In genomic region chr9:123516641-123517385, GRCm38 (mm10) we compare ENCODE assay signal across 23 mouse cellular contexts. TPM values are rescaled to one million over a fixed set of nuclear protein-coding genes. Genes with fewer than 3 reads are reported as not detected.
DNase-seq lines count a peak whose midpoint lies in the region; ATAC-seq and TF ChIP-seq lines count a peak whose summit lies in the region.
"Had no signal": no experiment of that assay in that cellular context is flagged by ENCODE, and none has a peak within 500 bp of the region (broad histone marks: within the 10 kb centered on the region; RNA-seq: fewer than 3 reads in every experiment).

No protein-coding gene starts in this region.

- H3K9me3 ChIP-seq in embryonic facial prominence, embryonic 14.5 days (ENCODE audit: control insufficient read depth, low read length) = no peaks in the 10 kb centered on the region
- no peaks in the 10 kb centered on the region for H3K9me3 ChIP-seq in embryonic facial prominence, embryonic 10.5 days
- no peaks in the 10 kb centered on the region for H3K9me3 ChIP-seq in heart, embryonic 14.5 days (ENCODE audit: control insufficient read depth, low read length)
- H3K9me3 ChIP-seq in liver, embryonic 11.5 days (ENCODE audit: control insufficient read depth, low read length) = no peaks in the 10 kb centered on the region
- H3K9me3 ChIP-seq: embryonic facial prominence, embryonic 12.5 days; forebrain, embryonic 15.5 days; G1E; hindbrain, embryonic 13.5 days had no signal

- no peak for TF ChIP-seq CTCF in liver, adult 2 months (IDR thresholded peaks at IDR 0.05; ENCODE audit: low read depth, low read length)

- no peak overlapping the region for H3K9ac ChIP-seq in embryonic facial prominence, embryonic 14.5 days (ENCODE audit: low read depth, low read length)
- H3K9ac ChIP-seq in heart, embryonic 14.5 days (ENCODE audit: low read length) = no peak overlapping the region
- no peak overlapping the region for H3K9ac ChIP-seq in liver, adult 2 months (ENCODE audit: low read depth, low read length)
- H3K9ac ChIP-seq in liver, embryonic 11.5 days (ENCODE audit: low read depth, low read length) = no peak overlapping the region
- H3K9ac ChIP-seq: embryonic facial prominence, embryonic 12.5 days; forebrain, embryonic 15.5 days; hindbrain, embryonic 13.5 days had no signal

- 82% methylated on average over 7 of the region's 7 CpGs for WGBS in embryonic facial prominence, embryonic 14.5 days
- WGBS in embryonic facial prominence, embryonic 10.5 days = 95% methylated on average over 7 of the region's 7 CpGs
- WGBS in heart, embryonic 14.5 days = 81% methylated on average over 7 of the region's 7 CpGs
- WGBS in liver, adult 2 months = 81% methylated on average over 7 of the region's 7 CpGs
- 93% methylated on average over 7 of the region's 7 CpGs for WGBS in liver, embryonic 11.5 days

- H3K4me3 ChIP-seq in embryonic facial prominence, embryonic 14.5 days (ENCODE audit: low read depth, low read length) = no peak overlapping the region
- H3K4me3 ChIP-seq in embryonic facial prominence, embryonic 10.5 days = no peak overlapping the region
- no peak overlapping the region for H3K4me3 ChIP-seq in heart, embryonic 14.5 days (ENCODE audit: control insufficient read depth in 1 of 2, insufficient read depth in 1 of 2, low read depth in 1 of 2, low read length in 2 of 2)
- no peak overlapping the region for H3K4me3 ChIP-seq in liver, adult 2 months (ENCODE audit: insufficient read depth, low read depth, low read length)
- H3K4me3 ChIP-seq in liver, embryonic 11.5 days (ENCODE audit: low read depth, low read length) = no peak overlapping the region
- H3K4me3 ChIP-seq: embryonic facial prominence, embryonic 12.5 days; erythroblast, embryonic 14.5 days; forebrain, embryonic 15.5 days; hindbrain, embryonic 13.5 days had no signal

- no peaks in the 10 kb centered on the region for H3K4me1 ChIP-seq in embryonic facial prominence, embryonic 14.5 days (ENCODE audit: control insufficient read depth, insufficient read depth, low read length)
- H3K4me1 ChIP-seq in embryonic facial prominence, embryonic 10.5 days = peaks cover 4% of the 10 kb centered on the region; the same call in 1 of the 2 replicates
- H3K4me1 ChIP-seq in heart, embryonic 14.5 days (ENCODE audit: control insufficient read depth in 2 of 2, insufficient read depth in 2 of 2, low read length in 2 of 2) = peaks cover 0 to 3% of the 10 kb centered on the region in 2 experiments; a peak in 1 of 4 replicates
- H3K4me1 ChIP-seq in liver, adult 2 months (ENCODE audit: control insufficient read depth, insufficient read depth, low read length) = peaks cover 8% of the 10 kb centered on the region
- H3K4me1 ChIP-seq in liver, embryonic 11.5 days (replicated peaks; ENCODE audit: control insufficient read depth, insufficient read depth, low read length) = 0 out of 2 replicates have a peak, but pooled peaks cover 3% of the 10 kb centered on the region
- H3K4me1 ChIP-seq: embryonic facial prominence, embryonic 12.5 days; forebrain, embryonic 15.5 days; hindbrain, embryonic 13.5 days had no signal

- no peaks in the 10 kb centered on the region for H3K27me3 ChIP-seq in embryonic facial prominence, embryonic 14.5 days (replicated peaks; ENCODE audit: control insufficient read depth, insufficient read depth, low read length)
- H3K27me3 ChIP-seq in embryonic facial prominence, embryonic 10.5 days (replicated peaks; ENCODE audit: low read depth, poor library complexity, severe bottlenecking) = no peaks in the 10 kb centered on the region
- H3K27me3 ChIP-seq in heart, embryonic 14.5 days (ENCODE audit: control insufficient read depth, insufficient read depth, low read length) = no peaks in the 10 kb centered on the region
- no peaks in the 10 kb centered on the region for H3K27me3 ChIP-seq in liver, adult 2 months (ENCODE audit: control insufficient read depth, insufficient read depth, low read length)
- H3K27me3 ChIP-seq in liver, embryonic 11.5 days (replicated peaks; ENCODE audit: control insufficient read depth, insufficient read depth, low read length) = no peaks in the 10 kb centered on the region
- H3K27me3 ChIP-seq: embryonic facial prominence, embryonic 12.5 days; forebrain, embryonic 15.5 days; hindbrain, embryonic 13.5 days had no signal

- H3K4me2 ChIP-seq in embryonic facial prominence, embryonic 14.5 days (ENCODE audit: low read depth, low read length) = no peak overlapping the region
- no peak overlapping the region for H3K4me2 ChIP-seq in heart, embryonic 14.5 days (ENCODE audit: low read length)
- no peak overlapping the region for H3K4me2 ChIP-seq in liver, embryonic 11.5 days
- H3K4me2 ChIP-seq: embryonic facial prominence, embryonic 12.5 days; forebrain, embryonic 15.5 days; hindbrain, embryonic 13.5 days had no signal

- no peak for TF ChIP-seq POLR2A in liver, adult 2 months (IDR thresholded peaks at IDR 0.05; ENCODE audit: extremely low read depth, insufficient read depth, low read length)

- H3K79me2 ChIP-seq in liver, adult 2 months (ENCODE audit: control insufficient read depth, insufficient read depth, low read length) = no peaks in the 10 kb centered on the region

- no peak for ATAC-seq in embryonic facial prominence, embryonic 14.5 days (ENCODE audit: low read depth)
- ATAC-seq in heart, embryonic 14.5 days (ENCODE audit: insufficient number of reproducible peaks, insufficient read depth, low FRiP score, low read depth) = 0 out of 2 replicates have a peak, but pooled peaks have one; percentile 20
- no peak for ATAC-seq in liver, embryonic 11.5 days (replicated peaks; ENCODE audit: low FRiP score)
- ATAC-seq: CD4-positive, CD25-positive, alpha-beta regulatory T cell, adult 4 months; forebrain, embryonic 15.5 days; hindbrain, postnatal 0 days had no signal

- H3K27ac ChIP-seq in embryonic facial prominence, embryonic 14.5 days (replicated peaks; ENCODE audit: low read depth, low read length) = 0 out of 2 replicates have a peak overlapping the region, but pooled peaks have one; percentile 5
- H3K27ac ChIP-seq in embryonic facial prominence, embryonic 10.5 days (replicated peaks) = no peak overlapping the region
- H3K27ac ChIP-seq in heart, embryonic 14.5 days (replicated peaks in 1 of 2; ENCODE audit: control insufficient read depth in 1 of 2, insufficient read depth in 1 of 2, low read depth in 2 of 2, low read length in 2 of 2) = peak overlapping the region; percentile 4 to 16; a peak in 1 of 4 replicates
- H3K27ac ChIP-seq in liver, adult 2 months (replicated peaks; ENCODE audit: insufficient read depth, low read depth, low read length) = peak overlapping the region; percentile 41
- no peak overlapping the region for H3K27ac ChIP-seq in liver, embryonic 11.5 days (ENCODE audit: low read depth, low read length)
- H3K27ac ChIP-seq: embryonic facial prominence, embryonic 12.5 days; forebrain, embryonic 15.5 days; hindbrain, embryonic 13.5 days; hindbrain, postnatal 0 days had no signal

- peaks cover 64% of the 10 kb centered on the region for H3K36me3 ChIP-seq in embryonic facial prominence, embryonic 14.5 days (ENCODE audit: control insufficient read depth, insufficient read depth, low read length)
- peaks cover 89% of the 10 kb centered on the region for H3K36me3 ChIP-seq in embryonic facial prominence, embryonic 10.5 days (replicated peaks)
- H3K36me3 ChIP-seq in heart, embryonic 14.5 days (ENCODE audit: control insufficient read depth, insufficient read depth, low read length) = peaks cover 77% of the 10 kb centered on the region
- peaks cover 47% of the 10 kb centered on the region for H3K36me3 ChIP-seq in liver, adult 2 months (ENCODE audit: control insufficient read depth, insufficient read depth, low read length)
- peaks cover 20% of the 10 kb centered on the region for H3K36me3 ChIP-seq in liver, embryonic 11.5 days (ENCODE audit: control insufficient read depth, insufficient read depth, low read length)

- no peak for DNase-seq in embryonic facial prominence, embryonic 14.5 days (ENCODE audit: low spot score)
- DNase-seq in embryonic facial prominence, embryonic 10.5 days (ENCODE audit: low spot score) = no peak
- no peak for DNase-seq in heart, adult 8-10 months (ENCODE audit: low spot score)
- DNase-seq in liver, adult 2 months (ENCODE audit: extremely low read depth, low read depth, low spot score) = no peak
- DNase-seq in liver, embryonic 11.5 days (ENCODE audit: low spot score) = no peak
- DNase-seq in fibroblast of lung, adult 2 months (ENCODE audit: low read depth) = peak; percentile 60
- DNase-seq: adrenal gland, postnatal 10 days; B cell, adult 2 months; cerebellum, adult 11 months; cerebellum, adult 8-10 months; cerebellum, postnatal 14 days; embryo, embryonic 11 days; gastrocnemius, postnatal 36 days; heart, adult 18-20 months; kidney, adult 11 months had no signal

RNA-seq across cellular contexts. Expression of gene Sacm1l, which starts 12.7 kb away (rescaled TPM):
- 52.2 and 53.3 TPM in 2 replicates for polyA plus RNA-seq in embryonic facial prominence, embryonic 14.5 days (2014; fragmentation: Nextera tagmentation; extraction: Ambion mirVana)
- polyA plus RNA-seq in embryonic facial prominence, embryonic 10.5 days (2016; fragmentation: Nextera tagmentation; extraction: Ambion mirVana) = 44.0 and 44.4 TPM in 2 replicates
- polyA plus RNA-seq in heart, embryonic 14.5 days (2014; fragmentation: Nextera tagmentation; extraction: Ambion mirVana) = 46.2 and 48.2 TPM in 2 replicates
- total RNA-seq in heart, adult 8-10 months (2022) = 10 to 100 TPM; 29.5 to 36.0 (median 32.5) TPM
- total RNA-seq in liver, adult 2 months (2014; rRNA removed) = 62.3 and 74.3 TPM in 2 replicates
- 7.7 and 9.4 TPM in 2 replicates for polyA plus RNA-seq in liver, adult 2 months (2012; rRNA removed)
- 44.5 and 55.3 TPM in 2 replicates for polyA plus RNA-seq in liver, embryonic 11.5 days (2014; fragmentation: Nextera tagmentation; extraction: Ambion mirVana)

RNA-seq across cellular contexts. Expression of gene Limd1, which starts 38.3 kb away (rescaled TPM):
- polyA plus RNA-seq in embryonic facial prominence, embryonic 14.5 days (2014; fragmentation: Nextera tagmentation; extraction: Ambion mirVana) = 54.0 and 56.5 TPM in 2 replicates
- 52.1 and 60.8 TPM in 2 replicates for polyA plus RNA-seq in embryonic facial prominence, embryonic 10.5 days (2016; fragmentation: Nextera tagmentation; extraction: Ambion mirVana)
- polyA plus RNA-seq in heart, embryonic 14.5 days (2014; fragmentation: Nextera tagmentation; extraction: Ambion mirVana) = 50.9 and 56.0 TPM in 2 replicates
- 10 to 100 TPM; 34.0 to 52.2 (median 36.9) TPM for total RNA-seq in heart, adult 8-10 months (2022)
- 19.7 and 22.2 TPM in 2 replicates for total RNA-seq in liver, adult 2 months (2014; rRNA removed)
- polyA plus RNA-seq in liver, adult 2 months (2012; rRNA removed) = 15.9 and 24.6 TPM in 2 replicates
- polyA plus RNA-seq in liver, embryonic 11.5 days (2014; fragmentation: Nextera tagmentation; extraction: Ambion mirVana) = 41.7 and 42.2 TPM in 2 replicates

Comparison
In these comparisons a context has a peak if more than half of its experiments do, and no peak if none do; other contexts are left out.
1. H3K27ac ChIP-seq: peak in embryonic facial prominence, embryonic 14.5 days (single experiment), heart, embryonic 14.5 days (2 of 2) and liver, adult 2 months (single experiment); none in embryonic facial prominence, embryonic 10.5 days (single experiment) and liver, embryonic 11.5 days (single experiment).